In the genomic region with DNA sequence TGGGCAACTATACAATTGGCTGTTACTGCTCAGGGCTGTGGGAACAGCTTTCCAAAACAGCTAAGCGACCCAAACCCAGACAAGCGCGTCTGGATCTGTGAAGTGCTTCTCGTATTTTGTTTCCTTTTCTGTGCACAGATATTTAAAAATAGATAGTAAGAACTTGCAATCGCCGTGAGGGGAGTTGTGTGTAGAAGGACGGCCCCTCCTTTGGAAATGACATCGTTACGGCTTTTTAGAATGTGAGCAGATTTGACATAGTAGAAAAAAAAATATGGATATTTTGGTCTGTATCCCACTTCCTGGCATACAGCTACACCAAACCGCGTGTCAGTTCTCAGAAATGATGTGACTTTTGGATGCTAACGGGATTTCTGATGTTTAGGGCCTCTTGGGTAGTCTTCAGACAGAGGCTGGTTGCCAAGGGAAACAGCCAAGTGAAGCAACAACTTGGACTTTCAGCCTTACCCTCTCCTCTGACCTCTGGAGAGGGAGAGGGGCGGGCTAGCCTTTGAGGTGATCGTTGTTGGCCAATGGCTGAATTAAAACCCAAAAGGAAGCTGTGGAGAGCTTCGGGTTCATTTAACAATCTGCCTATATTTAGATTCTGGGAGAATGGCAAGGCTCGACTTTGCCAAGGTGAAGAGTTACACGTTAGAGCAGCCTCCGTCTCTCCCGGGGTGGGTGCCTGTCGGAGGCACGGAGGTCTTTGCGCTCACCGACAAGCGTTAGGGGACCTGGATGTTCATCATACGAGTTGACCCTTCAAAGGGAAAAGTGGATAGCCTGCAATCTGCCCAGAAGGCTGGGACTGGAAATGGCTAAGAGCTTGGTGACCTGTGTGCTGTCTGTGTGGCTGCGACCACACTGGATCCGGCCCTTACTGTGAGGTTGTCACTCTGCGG, we compare ENCODE assay signal across 10 mouse cellular contexts. TPM values are rescaled to one million over a fixed set of nuclear protein-coding genes. Genes with fewer than 3 reads are reported as not detected.
DNase-seq lines count a peak whose midpoint lies in the region; ATAC-seq and TF ChIP-seq lines count a peak whose summit lies in the region.
"Had no signal": no experiment of that assay in that cellular context is flagged by ENCODE, and none has a peak within 500 bp of the region (broad histone marks: within the 10 kb centered on the region; RNA-seq: fewer than 3 reads in every experiment).

No protein-coding gene starts in this region.

- no peak for DNase-seq in layer of hippocampus, adult 2 months (ENCODE audit: low spot score in 2 of 2)
- no peak for DNase-seq in layer of hippocampus, postnatal 36 days
- DNase-seq in kidney, postnatal 0 days (ENCODE audit: low spot score) = peak; percentile 35
- DNase-seq in lung, postnatal 4 days = peak; percentile 27 to 32
- DNase-seq in MN1 (ENCODE audit: low spot score) = no peak
- no peak for DNase-seq in spleen, postnatal 14 days (ENCODE audit: low spot score in 2 of 2)

- no peak for ATAC-seq in embryonic facial prominence, embryonic 12.5 days (ENCODE audit: insufficient number of reproducible peaks, insufficient read depth, low FRiP score, low TSS enrichment)
- no peak for ATAC-seq in heart, embryonic 16.5 days (replicated peaks; ENCODE audit: extremely low read depth, insufficient read depth, low FRiP score)
- peak; percentile 49; the same call in 1 of the 2 replicates for ATAC-seq in kidney, postnatal 0 days (replicated peaks; ENCODE audit: low FRiP score, low read depth)

- peak overlapping the region; percentile 35 for H3K4me3 ChIP-seq in layer of hippocampus, adult 2 months
- 0 out of 2 replicates have a peak overlapping the region, but pooled peaks have one; percentile 13 for H3K4me3 ChIP-seq in embryonic facial prominence, embryonic 12.5 days
- H3K4me3 ChIP-seq in heart, embryonic 16.5 days (ENCODE audit: low read length) = peak overlapping the region; percentile 37
- no peak overlapping the region for H3K4me3 ChIP-seq in kidney, postnatal 0 days (replicated peaks; ENCODE audit: low read depth, low read length)

- peak overlapping the region; percentile 36 for H3K4me2 ChIP-seq in embryonic facial prominence, embryonic 12.5 days (replicated peaks)
- peak overlapping the region; percentile 53 for H3K4me2 ChIP-seq in heart, embryonic 16.5 days (ENCODE audit: low read depth, low read length)
- peak overlapping the region; percentile 10; the same call in 1 of the 2 replicates for H3K4me2 ChIP-seq in kidney, postnatal 0 days (ENCODE audit: low read length)

- no peaks in the 10 kb centered on the region for H3K36me3 ChIP-seq in embryonic facial prominence, embryonic 12.5 days
- no peaks in the 10 kb centered on the region for H3K36me3 ChIP-seq in heart, embryonic 16.5 days (ENCODE audit: control insufficient read depth, insufficient read depth)
- no peaks in the 10 kb centered on the region for H3K36me3 ChIP-seq in kidney, postnatal 0 days (ENCODE audit: insufficient read depth, low read length)
- H3K36me3 ChIP-seq: G1E had no signal

- no peak for TF ChIP-seq CTCF in layer of hippocampus, adult 2 months (conservative IDR thresholded peaks at IDR 0.05)
- TF ChIP-seq CTCF in kidney, postnatal 0 days (IDR thresholded peaks at IDR 0.05; ENCODE audit: low read depth) = no peak

- H3K27me3 ChIP-seq in embryonic facial prominence, embryonic 12.5 days = no peaks in the 10 kb centered on the region
- no peaks in the 10 kb centered on the region for H3K27me3 ChIP-seq in heart, embryonic 16.5 days (ENCODE audit: control insufficient read depth, insufficient read depth, low read length)
- H3K27me3 ChIP-seq in kidney, postnatal 0 days (ENCODE audit: insufficient read depth, low read length) = no peaks in the 10 kb centered on the region

- no peaks in the 10 kb centered on the region for H3K9me3 ChIP-seq in embryonic facial prominence, embryonic 12.5 days
- no peaks in the 10 kb centered on the region for H3K9me3 ChIP-seq in heart, embryonic 16.5 days (replicated peaks; ENCODE audit: control insufficient read depth, low read length)
- no peaks in the 10 kb centered on the region for H3K9me3 ChIP-seq in kidney, postnatal 0 days (replicated peaks; ENCODE audit: low read length)
- H3K9me3 ChIP-seq: G1E had no signal

- WGBS in embryonic facial prominence, embryonic 12.5 days = 66% methylated on average over 28 of the region's 28 CpGs
- WGBS in heart, embryonic 16.5 days = 40% methylated on average over 28 of the region's 28 CpGs
- 57% methylated on average over 28 of the region's 28 CpGs for WGBS in kidney, postnatal 0 days

- no peak overlapping the region for H3K9ac ChIP-seq in embryonic facial prominence, embryonic 12.5 days
- peak overlapping the region; percentile 58 for H3K9ac ChIP-seq in heart, embryonic 16.5 days (ENCODE audit: low read length)
- H3K9ac ChIP-seq in kidney, postnatal 0 days (ENCODE audit: low read depth, low read length) = no peak overlapping the region

- H3K27ac ChIP-seq in layer of hippocampus, adult 2 months = peak overlapping the region; percentile 53; the same call in 1 of the 2 replicates
- no peak overlapping the region for H3K27ac ChIP-seq in embryonic facial prominence, embryonic 12.5 days
- H3K27ac ChIP-seq in heart, embryonic 16.5 days (ENCODE audit: low read length) = peak overlapping the region; percentile 63
- H3K27ac ChIP-seq in kidney, postnatal 0 days = 0 out of 2 replicates have a peak overlapping the region, but pooled peaks have one; percentile 20

- H3K4me1 ChIP-seq in embryonic facial prominence, embryonic 12.5 days = peaks cover 17% of the 10 kb centered on the region
- peaks cover 23% of the 10 kb centered on the region for H3K4me1 ChIP-seq in heart, embryonic 16.5 days (ENCODE audit: control insufficient read depth, insufficient read depth, low read length)
- H3K4me1 ChIP-seq in kidney, postnatal 0 days (replicated peaks; ENCODE audit: insufficient read depth, low read length) = peaks cover 8% of the 10 kb centered on the region; the same call in 1 of the 2 replicates

RNA-seq across cellular contexts. Expression of a gene that starts 7.2 kb away (rescaled TPM):
- total RNA-seq in layer of hippocampus, adult 2 months (2021) = not detected
- total RNA-seq in layer of hippocampus, postnatal 36 days (2021) = not detected
- polyA plus RNA-seq in embryonic facial prominence, embryonic 12.5 days (2016; fragmentation: Nextera tagmentation; extraction: Ambion mirVana) = not detected in 2 replicates
- polyA plus RNA-seq in heart, embryonic 16.5 days (2015; fragmentation: Nextera tagmentation; extraction: Ambion mirVana) = 0.71 TPM in 1 of 2 replicates, not detected in the other
- not detected in 2 replicates for polyA plus RNA-seq in kidney, postnatal 0 days (2015; fragmentation: Nextera tagmentation; extraction: Ambion mirVana)
- polyA plus RNA-seq: G1E; large intestine, adult 2 months had no signal

Comparison
In these comparisons a context has a peak if more than half of its experiments do, and no peak if none do; other contexts are left out.
1. DNase-seq: peak in kidney, postnatal 0 days (single experiment) and lung, postnatal 4 days (2 of 2); none in layer of hippocampus, adult 2 months (0 of 2), layer of hippocampus, postnatal 36 days (0 of 2), MN1 (single experiment) and spleen, postnatal 14 days (0 of 2).
2. Peak in every context shown above with its lines, with median percentiles within 50 percentile points of each other: H3K4me2 ChIP-seq.